Mouse (Mus musculus): ENCODE measurements around the gene Pam. TPM values are rescaled to one million over a fixed set of nuclear protein-coding genes. Genes with fewer than 3 reads are reported as not detected.

The Pam gene
- total and polyA plus RNA-seq, 2 experiments from 2014 or later, result 46.6 to 125 TPM

DNA sequence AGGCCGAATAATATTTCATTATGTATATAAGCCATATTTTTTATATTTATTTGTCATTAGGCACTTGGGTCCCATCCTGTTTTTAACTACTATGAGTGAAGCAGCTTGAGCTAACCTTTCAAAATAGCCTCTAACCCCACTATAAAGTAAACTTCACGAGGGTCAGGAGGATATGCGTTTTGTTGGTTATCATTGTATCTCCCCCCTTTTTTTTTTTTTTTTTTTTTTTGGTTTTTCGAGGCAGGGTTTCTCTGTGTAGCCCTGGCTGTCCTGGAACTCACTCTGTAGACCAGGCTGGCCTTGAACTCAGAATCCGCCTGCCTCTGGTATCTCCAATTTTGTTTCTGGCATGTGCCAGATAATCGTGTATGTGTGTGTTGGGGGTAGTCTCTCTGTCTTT, 322.1 kb downstream of the Pam start:
- WGBS, result 95% methylated on average over 6 of the region's 6 CpGs
- no peak overlapping the region for H3K4me2 ChIP-seq (ENCODE audit: low read depth, low read length, poor library complexity, severe bottlenecking)
- no peaks in the 10 kb centered on the region for H3K9me3 ChIP-seq (ENCODE audit: low read length)
- H3K4me1 ChIP-seq (ENCODE audit: insufficient read depth, low read length), result peaks cover 3% of the 10 kb centered on the region; the same call in 1 of the 2 replicates
- no peak overlapping the region for H3K9ac ChIP-seq (replicated peaks; ENCODE audit: low read length, poor library complexity, severe bottlenecking)
- no peak overlapping the region for H3K27ac ChIP-seq (ENCODE audit: low read depth, low read length)
- no peak overlapping the region for H3K4me3 ChIP-seq (ENCODE audit: low read depth, low read length)
- H3K36me3 ChIP-seq (ENCODE audit: insufficient read depth, low read length), result no peaks in the 10 kb centered on the region
- ATAC-seq (ENCODE audit: low FRiP score) (no peak), DNase-seq (ENCODE audit: low spot score) (no peak)
- H3K27me3 ChIP-seq (ENCODE audit: insufficient read depth, low read length), result no peaks in the 10 kb centered on the region
- no peak for TF ChIP-seq CTCF (IDR thresholded peaks at IDR 0.05)

DNA sequence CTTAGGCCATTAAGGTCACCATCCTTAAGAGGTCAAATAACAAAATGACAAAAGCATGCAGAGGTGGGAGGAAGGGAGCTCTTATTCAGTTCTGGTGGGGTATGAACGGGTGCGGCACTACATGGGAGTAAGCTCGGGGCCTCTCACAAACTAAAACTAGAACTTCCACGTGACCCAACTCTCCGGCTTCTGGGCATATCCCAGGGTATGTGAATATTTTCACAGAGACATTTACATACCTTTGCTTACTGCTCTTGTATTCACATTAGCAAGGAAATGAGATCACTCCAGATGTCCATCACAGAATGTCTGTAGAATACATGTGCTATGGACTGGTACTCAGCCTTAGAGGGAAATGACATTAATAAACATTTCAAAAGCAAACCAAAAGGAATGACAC, 323.7 kb downstream of the Pam start:
- Histone ChIP-seq H3K4me2 (ENCODE audit: low read depth, low read length, poor library complexity, severe bottlenecking) (no peak overlapping the region), H3K9me3 (ENCODE audit: low read length) (no peaks in the 10 kb centered on the region), H3K4me3 (ENCODE audit: low read depth, low read length) (no peak overlapping the region), H3K27ac (ENCODE audit: low read depth, low read length) (no peak overlapping the region), H3K27me3 (ENCODE audit: insufficient read depth, low read length) (no peaks in the 10 kb centered on the region), H3K36me3 (ENCODE audit: insufficient read depth, low read length) (no peaks in the 10 kb centered on the region), H3K9ac (replicated peaks; ENCODE audit: low read length, poor library complexity, severe bottlenecking) (no peak overlapping the region), H3K4me1 (ENCODE audit: insufficient read depth, low read length) (peaks cover 16% of the 10 kb centered on the region; the same call in 1 of the 2 replicates)
- TF ChIP-seq CTCF (IDR thresholded peaks at IDR 0.05), result no peak
- ATAC-seq (ENCODE audit: low FRiP score) (no peak), DNase-seq (ENCODE audit: low spot score) (no peak)
- WGBS, result 90% methylated on average over 5 of the region's 5 CpGs

- Histone ChIP-seq H3K4me1 (ENCODE audit: insufficient read depth, low read length) (peaks cover 16% of the 10 kb centered on the region; the same call in 1 of the 2 replicates), H3K4me3 (ENCODE audit: low read depth, low read length) (peak overlapping the region; percentile 98; the same call in 1 of the 2 replicates), H3K4me2 (ENCODE audit: low read depth, low read length, poor library complexity, severe bottlenecking) (peak overlapping the region; percentile 59; the same call in 1 of the 2 replicates), H3K36me3 (ENCODE audit: insufficient read depth, low read length) (no peaks in the 10 kb centered on the region), H3K9me3 (ENCODE audit: low read length) (no peaks in the 10 kb centered on the region), H3K27me3 (ENCODE audit: insufficient read depth, low read length) (no peaks in the 10 kb centered on the region), H3K9ac (replicated peaks; ENCODE audit: low read length, poor library complexity, severe bottlenecking) (no peak overlapping the region), H3K27ac (ENCODE audit: low read depth, low read length) (no peak overlapping the region)
- no peak for TF ChIP-seq CTCF (IDR thresholded peaks at IDR 0.05)
- 49% methylated on average over 7 of the region's 7 CpGs for WGBS
- DNase-seq (ENCODE audit: low spot score) (no peak), ATAC-seq (ENCODE audit: low FRiP score) (no peak)
These were observed 324.3 kb downstream of the Pam start for GRCm38 (mm10) chr1:97771118-97771517.

DNA sequence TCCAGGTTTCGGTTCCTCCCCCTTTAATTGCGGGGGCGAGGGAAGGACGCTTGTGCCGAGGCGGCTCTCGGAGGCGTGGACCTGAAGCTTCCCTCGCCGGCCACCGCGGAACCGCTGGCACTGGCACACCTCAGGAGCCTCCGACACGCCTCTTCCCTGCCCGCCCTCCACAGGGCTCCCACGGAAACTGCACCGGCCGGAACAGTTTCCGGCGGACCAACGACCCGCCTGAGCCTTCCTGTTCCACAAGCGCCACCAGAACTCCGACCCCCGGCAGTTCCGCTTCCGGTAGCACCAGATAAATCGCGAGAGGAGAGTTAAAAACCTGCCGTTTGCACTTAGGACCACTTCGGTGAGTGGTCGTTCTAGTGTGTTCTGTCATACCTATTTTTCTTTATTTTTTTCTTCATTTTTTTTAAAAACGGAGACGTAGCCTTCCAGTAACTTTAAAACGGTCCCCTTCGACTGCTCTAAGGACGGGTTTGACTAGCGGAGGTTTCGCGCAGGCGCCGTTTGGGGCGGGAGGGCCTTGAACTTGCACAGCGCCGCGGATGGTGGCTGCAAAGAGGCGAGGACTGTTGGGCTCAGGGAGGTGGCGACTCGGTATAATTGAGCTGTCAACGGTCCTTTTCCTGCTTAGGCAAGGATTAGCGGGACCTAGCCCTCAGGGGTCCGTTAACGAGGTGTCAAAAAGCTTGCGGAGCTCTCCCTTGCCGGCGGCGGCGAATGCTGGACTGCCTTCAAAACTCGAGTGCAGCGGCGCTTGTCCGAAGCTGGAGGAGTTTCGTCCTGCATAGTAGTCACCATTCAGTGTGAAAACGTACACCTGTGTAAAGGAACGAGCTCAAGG, 325.3 kb downstream of the Pam start, which contains the start of the genes Gin1 and Ppip5k2:
Gin1 (plus strand) TSS at position 269 of the 850 bp plus-strand sequence.
Ppip5k2 (minus strand) TSS at position 508 of the 850 bp plus-strand sequence.
- peak; percentile 99 for ATAC-seq (ENCODE audit: low FRiP score)
- peak within 1 kb of the TSS; percentile 98 for H3K4me3 ChIP-seq (ENCODE audit: low read depth, low read length)
- peak within 1 kb of the TSS; percentile 59 for H3K4me2 ChIP-seq (ENCODE audit: low read depth, low read length, poor library complexity, severe bottlenecking)
- no peaks in the 10 kb centered on the region for H3K9me3 ChIP-seq (ENCODE audit: low read length)
- H3K36me3 ChIP-seq (ENCODE audit: insufficient read depth, low read length), result no peaks in the 10 kb centered on the region
- H3K27me3 ChIP-seq (ENCODE audit: insufficient read depth, low read length), result no peaks in the 10 kb centered on the region
- peak within 1 kb of the TSS; percentile 79 for H3K27ac ChIP-seq (ENCODE audit: low read depth, low read length)
- DNase-seq (ENCODE audit: low spot score), result peak; percentile 98
- under 1% methylated on average over 66 of the region's 66 CpGs for WGBS
- TF ChIP-seq CTCF (IDR thresholded peaks at IDR 0.05), result peak; percentile 68
- H3K4me1 ChIP-seq (ENCODE audit: insufficient read depth, low read length), result peaks cover 16% of the 10 kb centered on the region; the same call in 1 of the 2 replicates
- H3K9ac ChIP-seq (replicated peaks; ENCODE audit: low read length, poor library complexity, severe bottlenecking), result peak within 1 kb of the TSS; percentile 94

DNA sequence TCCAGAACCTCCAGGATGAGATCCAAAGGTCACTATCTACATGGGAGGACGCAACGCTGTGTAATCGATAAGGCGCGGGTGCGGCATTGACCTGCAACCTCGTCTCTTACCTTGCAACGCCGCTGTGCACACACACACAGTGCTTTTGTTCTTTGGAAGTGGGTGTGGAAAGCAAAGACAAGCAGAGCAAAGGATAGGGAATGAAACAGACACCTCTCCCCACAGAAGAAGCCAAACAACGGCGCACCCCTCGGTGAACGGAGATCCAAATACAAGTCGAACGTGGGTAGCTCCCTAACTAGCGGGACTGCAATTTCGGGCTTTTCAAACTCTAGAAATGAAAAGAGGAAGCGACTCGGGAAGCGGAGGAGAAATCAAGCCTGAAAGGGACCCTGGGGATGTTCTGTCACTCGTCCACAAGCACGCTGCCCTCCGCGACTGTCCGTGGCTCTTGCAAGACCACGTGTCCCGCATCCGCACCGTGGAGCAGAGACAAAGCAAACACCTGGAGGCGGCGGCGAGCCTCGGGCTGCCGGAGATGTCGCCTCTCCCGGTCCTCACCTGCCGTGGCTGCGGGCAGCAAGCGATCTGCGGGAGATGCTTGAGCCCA, 326.0 kb downstream of the Pam start:
- Histone ChIP-seq H3K36me3 (ENCODE audit: insufficient read depth, low read length) (no peaks in the 10 kb centered on the region), H3K4me3 (ENCODE audit: low read depth, low read length) (peak overlapping the region; percentile 98), H3K27ac (ENCODE audit: low read depth, low read length) (peak overlapping the region; percentile 79), H3K4me2 (ENCODE audit: low read depth, low read length, poor library complexity, severe bottlenecking) (peak overlapping the region; percentile 56), H3K9me3 (ENCODE audit: low read length) (no peaks in the 10 kb centered on the region), H3K4me1 (ENCODE audit: insufficient read depth, low read length) (peaks cover 16% of the 10 kb centered on the region; the same call in 1 of the 2 replicates), H3K9ac (replicated peaks; ENCODE audit: low read length, poor library complexity, severe bottlenecking) (peak overlapping the region; percentile 94), H3K27me3 (ENCODE audit: insufficient read depth, low read length) (no peaks in the 10 kb centered on the region)
- ATAC-seq (ENCODE audit: low FRiP score), result peak; percentile 76
- no peak for TF ChIP-seq CTCF (IDR thresholded peaks at IDR 0.05)
- 0% methylated on average over 40 of the region's 40 CpGs for WGBS
- DNase-seq (ENCODE audit: low spot score), result peak; percentile 55

All from midbrain, postnatal 0 days (tissue).